Mouse (Mus musculus): ENCODE measurements around the gene Bmp3. TPM values are rescaled to one million over a fixed set of nuclear protein-coding genes. Genes with fewer than 3 reads are reported as not detected.

The Bmp3 gene
- polyA plus RNA-seq, 1 experiment from 2014 or later = 6.8 TPM

DNA sequence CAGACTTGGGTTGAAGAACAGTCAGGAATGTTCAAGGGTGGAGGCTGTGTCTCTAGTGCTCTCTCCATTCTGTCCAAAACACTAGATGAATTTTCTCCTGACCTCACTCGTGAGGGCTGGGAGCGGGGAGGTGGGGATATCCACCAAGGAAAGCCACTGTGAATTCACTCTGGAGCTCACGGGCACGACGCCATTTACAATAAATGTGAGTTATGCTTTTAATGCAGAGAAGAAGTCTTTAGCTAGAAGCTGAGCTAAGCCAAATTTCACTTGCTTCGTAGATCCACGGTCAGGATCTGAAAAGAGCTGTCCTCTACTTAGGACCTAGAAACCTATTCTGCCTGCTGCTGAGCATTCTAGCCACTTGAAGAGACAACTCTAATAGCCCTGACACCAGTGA, 2.1 kb downstream of the Bmp3 start:
- TF ChIP-seq CTCF (IDR thresholded peaks at IDR 0.05) = no peak
- TF ChIP-seq EP300 (IDR thresholded peaks at IDR 0.05) = no peak

DNA sequence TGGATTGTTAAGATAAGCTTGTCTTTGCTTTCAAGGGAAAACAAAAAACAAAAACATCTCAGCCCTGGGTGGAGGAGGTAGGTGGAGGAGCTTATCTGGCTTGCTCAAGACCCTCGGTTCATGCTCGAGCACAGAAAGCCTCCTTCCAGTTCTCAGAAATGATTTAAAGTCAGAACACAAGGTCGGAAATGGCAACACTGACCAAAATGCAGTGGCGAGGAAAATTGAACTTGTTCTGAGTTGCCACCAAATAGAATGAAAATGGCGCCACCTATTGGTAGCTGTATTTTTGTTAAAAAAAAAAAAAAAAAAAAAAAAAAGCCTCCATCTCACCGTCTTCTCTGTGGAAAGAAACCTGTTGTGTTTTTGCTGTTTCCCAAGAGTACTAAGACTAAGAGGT, 9.7 kb downstream of the Bmp3 start:
- Histone ChIP-seq H3K9ac (replicated peaks; ENCODE audit: low read depth) (no peak overlapping the region), H3K36me3 (ENCODE audit: insufficient read depth, low read length) (no peaks in the 10 kb centered on the region), H3K4me2 (replicated peaks; ENCODE audit: low read depth, low read length) (no peak overlapping the region), H3K4me1 (ENCODE audit: insufficient read depth, low read depth, low read length) (no peaks in the 10 kb centered on the region), H3K4me3 (ENCODE audit: low read depth, low read length) (no peak overlapping the region), H3K27me3 (replicated peaks; ENCODE audit: insufficient read depth, low read length) (no peaks in the 10 kb centered on the region), H3K27ac (ENCODE audit: low read length) (0 out of 2 replicates have a peak overlapping the region, but pooled peaks have one; percentile 15), H3K9me3 (ENCODE audit: low read length) (no peaks in the 10 kb centered on the region)
- ATAC-seq = peak; percentile 32; the same call in 1 of the 2 replicates
- peak; percentile 23; the same call in 1 of the 2 replicates for TF ChIP-seq EP300 (IDR thresholded peaks at IDR 0.05)
- peak; percentile 61 for TF ChIP-seq CTCF (IDR thresholded peaks at IDR 0.05)
- DNase-seq (ENCODE audit: low spot score) = peak; percentile 86
- under 1% methylated on average over 6 of the region's 6 CpGs for WGBS

More for the DNA sequence above, 2.1 kb downstream of the Bmp3 start:
- Histone ChIP-seq H3K27me3 (replicated peaks; ENCODE audit: insufficient read depth, low read length) (peaks cover 9% of the 10 kb centered on the region), H3K9me3 (ENCODE audit: low read length) (no peaks in the 10 kb centered on the region), H3K4me3 (ENCODE audit: low read depth, low read length) (peak overlapping the region; percentile 59; the same call in 1 of the 2 replicates), H3K9ac (replicated peaks; ENCODE audit: low read depth) (no peak overlapping the region), H3K4me2 (replicated peaks; ENCODE audit: low read depth, low read length) (peak overlapping the region; percentile 86), H3K4me1 (ENCODE audit: insufficient read depth, low read depth, low read length) (peaks cover 3% of the 10 kb centered on the region; the same call in 1 of the 2 replicates), H3K27ac (ENCODE audit: low read length) (no peak overlapping the region), H3K36me3 (ENCODE audit: insufficient read depth, low read length) (no peaks in the 10 kb centered on the region)
- 23% methylated on average over 7 of the region's 7 CpGs for WGBS
- DNase-seq (ENCODE audit: low spot score) (no peak), ATAC-seq (no peak)

DNA sequence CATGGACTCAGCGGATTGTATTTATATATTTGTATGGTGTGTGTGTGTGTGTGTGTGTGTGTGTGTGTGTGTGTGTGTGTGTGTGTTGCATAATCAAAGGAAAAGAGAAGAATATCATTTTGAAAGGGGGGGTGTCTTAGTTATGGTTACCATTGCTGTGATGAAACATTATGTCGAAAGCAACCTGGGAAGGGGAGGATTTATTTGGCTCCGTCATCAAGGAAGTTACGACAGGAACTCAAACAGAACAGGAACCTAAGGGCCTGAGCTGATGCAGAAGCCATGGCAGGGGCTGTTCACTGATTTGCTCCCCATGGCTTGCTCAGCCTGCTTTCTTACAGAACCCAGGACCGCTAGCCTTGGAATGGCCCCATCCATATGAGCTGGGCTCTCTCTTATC, 10.9 kb downstream of the Bmp3 start:
- H3K27ac ChIP-seq (ENCODE audit: low read length) = no peak overlapping the region
- ATAC-seq (no peak), DNase-seq (ENCODE audit: low spot score) (peak; percentile 26)
- H3K9ac ChIP-seq (replicated peaks; ENCODE audit: low read depth) = no peak overlapping the region
- H3K4me2 ChIP-seq (replicated peaks; ENCODE audit: low read depth, low read length) = no peak overlapping the region
- no peaks in the 10 kb centered on the region for H3K27me3 ChIP-seq (replicated peaks; ENCODE audit: insufficient read depth, low read length)
- no peak for TF ChIP-seq CTCF (IDR thresholded peaks at IDR 0.05)
- TF ChIP-seq EP300 (IDR thresholded peaks at IDR 0.05) = no peak
- 58% methylated on average over 5 of the region's 5 CpGs for WGBS
- H3K4me1 ChIP-seq (ENCODE audit: insufficient read depth, low read depth, low read length) = no peaks in the 10 kb centered on the region
- H3K4me3 ChIP-seq (ENCODE audit: low read depth, low read length) = no peak overlapping the region
- no peaks in the 10 kb centered on the region for H3K9me3 ChIP-seq (ENCODE audit: low read length)
- no peaks in the 10 kb centered on the region for H3K36me3 ChIP-seq (ENCODE audit: insufficient read depth, low read length)

DNA sequence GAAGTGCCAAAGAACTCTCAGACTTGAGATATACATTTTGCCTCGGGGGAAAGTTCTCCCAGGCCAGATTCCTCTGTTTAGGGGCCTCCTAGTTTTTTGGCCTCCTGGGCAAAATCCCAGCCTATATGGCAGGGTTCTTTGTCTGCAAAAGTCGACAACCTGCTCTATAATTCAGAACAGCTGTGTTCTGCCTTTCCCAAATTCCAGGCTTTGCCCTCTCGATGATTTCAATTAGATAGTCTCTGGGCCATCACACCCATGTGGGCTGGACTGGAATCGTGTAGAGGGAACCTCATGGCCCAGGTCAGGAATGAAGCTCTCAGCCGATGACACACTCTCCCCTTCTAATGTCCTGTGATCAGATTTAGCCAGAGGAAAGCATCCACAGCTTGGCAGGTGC, 21.8 kb downstream of the Bmp3 start:
- Histone ChIP-seq H3K4me3 (ENCODE audit: low read depth, low read length) (no peak overlapping the region), H3K27me3 (replicated peaks; ENCODE audit: insufficient read depth, low read length) (no peaks in the 10 kb centered on the region), H3K4me2 (replicated peaks; ENCODE audit: low read depth, low read length) (no peak overlapping the region), H3K9ac (replicated peaks; ENCODE audit: low read depth) (no peak overlapping the region), H3K36me3 (ENCODE audit: insufficient read depth, low read length) (no peaks in the 10 kb centered on the region), H3K4me1 (ENCODE audit: insufficient read depth, low read depth, low read length) (no peaks in the 10 kb centered on the region), H3K27ac (ENCODE audit: low read length) (no peak overlapping the region), H3K9me3 (ENCODE audit: low read length) (no peaks in the 10 kb centered on the region)
- DNase-seq (ENCODE audit: low spot score) (no peak), ATAC-seq (no peak)
- TF ChIP-seq EP300 (IDR thresholded peaks at IDR 0.05) (no peak), CTCF (IDR thresholded peaks at IDR 0.05) (no peak)
- 51% methylated on average over 5 of the region's 5 CpGs for WGBS

DNA sequence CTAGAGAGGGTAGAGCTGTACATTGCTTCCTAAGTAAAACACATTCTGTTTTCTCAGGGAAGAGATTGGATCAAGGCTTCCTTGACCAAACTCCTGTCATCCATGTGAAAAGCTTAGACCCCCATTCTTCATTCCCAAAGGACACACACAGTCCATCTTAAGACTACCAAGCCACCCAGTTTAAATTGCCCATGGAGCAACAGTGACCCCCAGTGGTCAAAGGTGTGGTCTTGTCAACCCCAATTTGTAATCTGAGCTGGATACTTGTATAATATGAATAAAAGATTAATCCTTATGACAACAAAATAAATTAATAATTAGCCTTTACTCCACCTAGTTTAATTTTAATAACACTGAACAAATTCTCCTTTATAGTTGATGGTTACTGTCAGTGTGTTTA, 24.7 kb downstream of the Bmp3 start:
- no peak overlapping the region for H3K9ac ChIP-seq (replicated peaks; ENCODE audit: low read depth)
- no peaks in the 10 kb centered on the region for H3K9me3 ChIP-seq (ENCODE audit: low read length)
- H3K27me3 ChIP-seq (replicated peaks; ENCODE audit: insufficient read depth, low read length) = no peaks in the 10 kb centered on the region
- H3K27ac ChIP-seq (ENCODE audit: low read length) = no peak overlapping the region
- H3K4me1 ChIP-seq (ENCODE audit: insufficient read depth, low read depth, low read length) = no peaks in the 10 kb centered on the region
- ATAC-seq (no peak), DNase-seq (ENCODE audit: low spot score) (peak; percentile 69)
- no peaks in the 10 kb centered on the region for H3K36me3 ChIP-seq (ENCODE audit: insufficient read depth, low read length)
- no peak overlapping the region for H3K4me2 ChIP-seq (replicated peaks; ENCODE audit: low read depth, low read length)
- no peak overlapping the region for H3K4me3 ChIP-seq (ENCODE audit: low read depth, low read length)
- no peak for TF ChIP-seq EP300 (IDR thresholded peaks at IDR 0.05)
- TF ChIP-seq CTCF (IDR thresholded peaks at IDR 0.05) = peak; percentile 90

DNA sequence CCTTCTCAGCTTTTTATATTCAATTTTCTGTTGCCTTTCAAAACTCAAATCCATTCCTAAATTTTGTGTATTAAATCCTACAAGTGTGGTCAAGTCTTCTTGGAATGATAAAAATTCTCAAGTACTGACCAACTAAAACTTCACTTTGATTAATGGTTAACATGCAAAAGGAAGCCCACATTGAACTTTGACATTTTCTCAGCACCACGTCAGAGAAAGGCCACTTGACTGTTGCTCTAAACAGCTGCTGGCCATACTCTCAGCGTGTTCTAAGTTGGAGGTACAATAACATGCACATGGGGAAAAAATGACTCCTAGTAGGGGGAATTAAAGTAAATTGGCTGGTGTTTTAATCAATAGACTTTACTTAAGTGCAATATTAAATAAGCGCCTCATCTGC, 27.9 kb downstream of the Bmp3 start:
- TF ChIP-seq CTCF (IDR thresholded peaks at IDR 0.05) (no peak), EP300 (IDR thresholded peaks at IDR 0.05) (no peak)

DNA sequence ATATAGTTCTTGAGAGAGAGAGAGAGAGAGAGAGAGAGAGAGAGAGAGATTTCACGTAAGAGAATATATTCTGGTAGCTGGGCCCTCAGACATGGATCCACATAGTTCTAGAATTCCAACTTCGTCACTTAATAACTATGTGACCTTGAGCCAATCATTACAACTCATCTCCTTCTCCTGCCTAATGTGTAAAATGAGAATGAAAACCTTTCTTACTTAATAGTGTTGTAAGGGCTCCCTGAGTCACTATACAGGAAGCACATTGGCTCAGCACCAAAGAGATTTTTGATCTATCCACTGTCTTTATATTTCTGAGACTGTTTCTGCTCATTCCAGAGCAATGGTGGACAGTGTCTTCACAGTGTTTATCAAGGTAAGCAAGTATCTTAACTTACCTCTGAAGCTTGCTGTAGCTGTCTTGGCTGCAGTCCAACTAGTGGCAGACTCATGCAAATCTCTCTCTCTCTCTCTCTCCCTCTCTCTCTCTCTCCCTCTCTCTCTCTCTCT, 36.4 kb downstream of the Bmp3 start:
- no peak overlapping the region for H3K4me2 ChIP-seq (replicated peaks; ENCODE audit: low read depth, low read length)
- H3K9me3 ChIP-seq (ENCODE audit: low read length) = no peaks in the 10 kb centered on the region
- 77% methylated on average over 2 of the region's 2 CpGs for WGBS
- DNase-seq (ENCODE audit: low spot score) (peak; percentile 57), ATAC-seq (0 out of 2 replicates have a peak, but pooled peaks have one; percentile 16)
- no peak for TF ChIP-seq EP300 (IDR thresholded peaks at IDR 0.05)
- TF ChIP-seq CTCF (IDR thresholded peaks at IDR 0.05) = no peak
- no peak overlapping the region for H3K9ac ChIP-seq (replicated peaks; ENCODE audit: low read depth)
- H3K4me1 ChIP-seq (ENCODE audit: insufficient read depth, low read depth, low read length) = no peaks in the 10 kb centered on the region
- H3K4me3 ChIP-seq (ENCODE audit: low read depth, low read length) = no peak overlapping the region
- H3K27ac ChIP-seq (ENCODE audit: low read length) = no peak overlapping the region
- no peaks in the 10 kb centered on the region for H3K27me3 ChIP-seq (replicated peaks; ENCODE audit: insufficient read depth, low read length)
- no peaks in the 10 kb centered on the region for H3K36me3 ChIP-seq (ENCODE audit: insufficient read depth, low read length)

More for the DNA sequence above, 27.9 kb downstream of the Bmp3 start:
- Histone ChIP-seq H3K4me1 (ENCODE audit: insufficient read depth, low read depth, low read length) (no peaks in the 10 kb centered on the region), H3K27me3 (replicated peaks; ENCODE audit: insufficient read depth, low read length) (no peaks in the 10 kb centered on the region), H3K9me3 (ENCODE audit: low read length) (no peaks in the 10 kb centered on the region), H3K4me2 (replicated peaks; ENCODE audit: low read depth, low read length) (no peak overlapping the region), H3K27ac (ENCODE audit: low read length) (no peak overlapping the region), H3K36me3 (ENCODE audit: insufficient read depth, low read length) (no peaks in the 10 kb centered on the region), H3K9ac (replicated peaks; ENCODE audit: low read depth) (no peak overlapping the region), H3K4me3 (ENCODE audit: low read depth, low read length) (no peak overlapping the region)
- DNase-seq (ENCODE audit: low spot score) (no peak), ATAC-seq (no peak)
- 45% methylated on average over 3 of the region's 3 CpGs for WGBS
